Mouse (Mus musculus) heart, embryonic 15.5 days (tissue): ENCODE data around the gene Efemp2. TPM values are rescaled to one million over a fixed set of nuclear protein-coding genes. Genes with fewer than 3 reads are reported as not detected.
"Not testable (repeated sequence)": the region's sequence is repeated elsewhere in the genome, so short reads cannot be mapped to it uniquely, and the experiment has no call there.

Experiments used
- ATAC-seq: fragments of 200-750 bp; cut with Nextera tagmentation; replicated peaks from 2 replicates; pipeline ENCODE4 v1.8.0; 2017; ENCODE audit warnings: low read depth, moderate TSS enrichment; ENCODE audit not compliant: insufficient number of reproducible peaks, insufficient read depth, low FRiP score
- H3K27ac ChIP-seq: fragments of 300-500 bp; sonication (generic); 2 replicates; pipeline ENCODE4 v1.5.1; 2015; ENCODE audit warnings: mild to moderate bottlenecking, inconsistent platforms
- H3K27me3 ChIP-seq: fragments of 300-500 bp; sonication (generic); 2 replicates; pipeline ENCODE4 v1.6.1; 2015; ENCODE audit warnings: inconsistent platforms
- H3K36me3 ChIP-seq: fragments of 300-500 bp; sonication (generic); 2 replicates; pipeline ENCODE4 v1.6.1; 2015; ENCODE audit warnings: mild to moderate bottlenecking, inconsistent platforms
- H3K4me1 ChIP-seq: fragments of 300-500 bp; sonication (generic); replicated peaks from 2 replicates; pipeline ENCODE4 v1.6.1; 2015; ENCODE audit warnings: inconsistent platforms
- H3K4me2 ChIP-seq: fragments of 300-500 bp; sonication (generic); 2 replicates; pipeline ENCODE4 v1.6.1; 2015; ENCODE audit warnings: inconsistent platforms, mild to moderate bottlenecking, moderate library complexity
- H3K4me3 ChIP-seq: fragments of 300-500 bp; sonication (generic); 2 replicates; pipeline ENCODE4 v1.5.1; 2015; ENCODE audit warnings: mild to moderate bottlenecking, inconsistent platforms
- H3K9ac ChIP-seq: fragments of 300-500 bp; sonication (generic); 2 replicates; pipeline ENCODE4 v1.6.1; 2015; ENCODE audit warnings: mild to moderate bottlenecking, inconsistent platforms
- H3K9me3 ChIP-seq: fragments of 300-500 bp; sonication (generic); replicated peaks from 2 replicates; pipeline ENCODE4 v1.6.1; 2016; ENCODE audit warnings: inconsistent platforms
- whole genome bisulfite sequencing: fragments of 180-500 bp; shearing (Covaris S2); methylation state at CpG from one replicate; pipeline ENCODE4 v1.1.7; 2015; ENCODE audit warnings: mixed read lengths; 5-methylcytosine and 5-hydroxymethylcytosine counted together
- polyA plus RNA-seq: library from polyadenylated mRNA; unstranded; fragments of >200 nt; fragmentation: Nextera tagmentation; extraction: Ambion mirVana; gene quantifications from 2 replicates; pipeline ENCODE4 v1.2.1, GENCODE M21; 2015

Efemp2 gene
- polyA plus RNA-seq, 1 experiment from 2014 or later = 65.6 TPM

DNA sequence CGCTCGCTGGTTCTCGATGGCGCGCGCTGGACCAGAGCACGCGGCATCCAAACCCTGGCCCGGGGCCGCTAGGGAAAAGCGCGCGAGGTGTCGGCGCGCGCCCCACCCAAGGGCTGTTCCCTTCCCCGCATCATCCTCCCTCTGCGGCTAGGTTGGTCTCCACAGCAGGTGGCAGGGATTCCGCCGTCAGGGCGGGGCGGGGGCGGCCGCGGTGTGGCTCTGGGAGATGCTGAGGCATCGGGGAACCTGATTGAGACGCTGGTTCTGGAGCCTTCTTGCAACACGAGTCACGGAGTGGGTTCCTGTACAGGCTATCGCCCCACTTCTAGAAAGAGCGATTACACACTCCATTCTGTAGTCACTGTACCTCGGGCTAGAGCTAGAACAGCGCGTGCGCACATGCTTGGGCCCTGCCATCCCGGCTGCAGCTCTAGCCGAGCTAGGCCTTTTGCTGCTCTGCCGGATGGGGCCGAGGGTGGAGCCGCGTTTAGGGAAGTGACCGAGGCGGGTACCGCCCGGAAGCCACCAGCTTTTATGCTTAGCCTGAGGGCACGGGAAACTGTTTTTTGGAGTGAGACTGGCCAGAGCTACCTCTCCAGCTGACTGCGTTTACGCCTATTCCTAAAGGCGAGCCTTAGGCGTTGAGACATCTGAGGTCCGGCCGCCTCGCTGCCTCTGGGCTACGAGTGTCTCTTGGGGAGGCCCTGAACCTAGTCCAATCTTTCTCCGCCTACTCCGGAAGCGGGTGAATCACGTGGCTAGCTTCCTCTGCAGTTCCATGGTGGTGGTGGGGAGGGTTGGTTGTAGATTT is 17.3 kb downstream of the Efemp2 start:
- H3K9ac ChIP-seq = peak overlapping the region; percentile 97
- no peaks in the 10 kb centered on the region for H3K9me3 ChIP-seq
- H3K27ac ChIP-seq = peak overlapping the region; percentile 100
- H3K4me3 ChIP-seq = peak overlapping the region; percentile 96
- peak overlapping the region; percentile 86 for H3K4me2 ChIP-seq
- H3K36me3 ChIP-seq = peaks cover 37% of the 10 kb centered on the region
- whole genome bisulfite sequencing = under 1% methylated on average over 59 of the region's 59 CpGs
- 0 out of 2 replicates have a peak, but pooled peaks have one; percentile 8 for ATAC-seq
- H3K4me1 ChIP-seq = peaks cover 45% of the 10 kb centered on the region
- H3K27me3 ChIP-seq = no peaks in the 10 kb centered on the region

GRCm38 (mm10) chr19:5492641-5493040 is 18.9 kb downstream of the Efemp2 start:
- 0 out of 2 replicates have a peak overlapping the region, but pooled peaks have one; percentile 9 for H3K9ac ChIP-seq
- WGBS = 76% methylated on average over 4 of the region's 4 CpGs
- peaks cover 29% of the 10 kb centered on the region for H3K4me1 ChIP-seq
- 0 out of 2 replicates have a peak overlapping the region, but pooled peaks have one; percentile 96 for H3K4me3 ChIP-seq
- no peaks in the 10 kb centered on the region for H3K9me3 ChIP-seq
- ATAC-seq = no peak
- no peak overlapping the region for H3K27ac ChIP-seq
- peaks cover 50% of the 10 kb centered on the region for H3K36me3 ChIP-seq
- H3K27me3 ChIP-seq = no peaks in the 10 kb centered on the region
- H3K4me2 ChIP-seq = no peak overlapping the region

GRCm38 (mm10) chr19:5493301-5493721 is 19.6 kb downstream of the Efemp2 start:
- not testable (repeated sequence) for H3K4me2 ChIP-seq, ATAC-seq, H3K27me3 ChIP-seq, H3K9me3 ChIP-seq, H3K27ac ChIP-seq, H3K9ac ChIP-seq, H3K4me3 ChIP-seq
- 65% methylated on average over 9 of the region's 9 CpGs for WGBS
- H3K4me1 ChIP-seq = peaks cover 29% of the 10 kb centered on the region
- H3K36me3 ChIP-seq = peaks cover 51% of the 10 kb centered on the region

- ATAC-seq = no peak
- peaks cover 51% of the 10 kb centered on the region for H3K36me3 ChIP-seq
These were observed 20.6 kb downstream of the Efemp2 start for GRCm38 (mm10) chr19:5494314-5494713.

GRCm38 (mm10) chr19:5495353-5496051 is 21.7 kb downstream of the Efemp2 start:
- H3K4me1 ChIP-seq = peaks cover 20% of the 10 kb centered on the region
- H3K27ac ChIP-seq = no peak overlapping the region
- 81% methylated on average over 12 of the region's 12 CpGs for WGBS
- no peak for ATAC-seq
- no peak overlapping the region for H3K4me2 ChIP-seq
- no peaks in the 10 kb centered on the region for H3K27me3 ChIP-seq
- H3K36me3 ChIP-seq = peaks cover 51% of the 10 kb centered on the region
- no peak overlapping the region for H3K9ac ChIP-seq
- no peak overlapping the region for H3K4me3 ChIP-seq
- H3K9me3 ChIP-seq = no peaks in the 10 kb centered on the region

More at GRCm38 (mm10) chr19:5494314-5494713, 20.6 kb downstream of the Efemp2 start:
- H3K4me2 ChIP-seq = no peak overlapping the region
- 88% methylated on average over 3 of the region's 3 CpGs for WGBS
- no peaks in the 10 kb centered on the region for H3K9me3 ChIP-seq
- no peaks in the 10 kb centered on the region for H3K27me3 ChIP-seq
- no peak overlapping the region for H3K27ac ChIP-seq
- H3K4me3 ChIP-seq = no peak overlapping the region
- H3K4me1 ChIP-seq = peaks cover 25% of the 10 kb centered on the region
- H3K9ac ChIP-seq = no peak overlapping the region

DNA sequence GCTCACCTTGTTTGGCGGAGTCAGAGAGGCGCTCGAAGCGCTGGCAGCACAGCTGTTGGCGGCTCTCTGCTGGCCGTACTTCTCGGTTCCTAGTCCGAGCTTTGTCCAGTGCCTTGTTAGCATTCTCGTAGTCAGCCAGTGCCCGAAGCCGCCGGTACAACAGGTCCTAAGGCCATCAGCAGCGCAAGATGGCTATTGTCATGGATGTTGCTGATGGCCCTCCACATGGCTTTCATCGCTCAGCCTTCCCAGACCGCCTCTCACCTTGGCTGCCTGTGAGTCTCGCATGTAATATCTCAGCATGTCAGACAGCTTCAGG is 22.3 kb downstream of the Efemp2 start:
- H3K36me3 ChIP-seq = peaks cover 51% of the 10 kb centered on the region
- no peak overlapping the region for H3K4me3 ChIP-seq
- no peak overlapping the region for H3K27ac ChIP-seq
- no peak for ATAC-seq
- H3K4me1 ChIP-seq = peaks cover 20% of the 10 kb centered on the region
- no peaks in the 10 kb centered on the region for H3K9me3 ChIP-seq
- H3K4me2 ChIP-seq = no peak overlapping the region
- H3K9ac ChIP-seq = no peak overlapping the region
- H3K27me3 ChIP-seq = no peaks in the 10 kb centered on the region
- WGBS = 83% methylated on average over 16 of the region's 16 CpGs

- peaks cover 24% of the 10 kb centered on the region for H3K36me3 ChIP-seq
- 84% methylated on average over 2 of the region's 2 CpGs for WGBS
These were observed 26.6 kb downstream of the Efemp2 start for GRCm38 (mm10) chr19:5500330-5500875.

DNA sequence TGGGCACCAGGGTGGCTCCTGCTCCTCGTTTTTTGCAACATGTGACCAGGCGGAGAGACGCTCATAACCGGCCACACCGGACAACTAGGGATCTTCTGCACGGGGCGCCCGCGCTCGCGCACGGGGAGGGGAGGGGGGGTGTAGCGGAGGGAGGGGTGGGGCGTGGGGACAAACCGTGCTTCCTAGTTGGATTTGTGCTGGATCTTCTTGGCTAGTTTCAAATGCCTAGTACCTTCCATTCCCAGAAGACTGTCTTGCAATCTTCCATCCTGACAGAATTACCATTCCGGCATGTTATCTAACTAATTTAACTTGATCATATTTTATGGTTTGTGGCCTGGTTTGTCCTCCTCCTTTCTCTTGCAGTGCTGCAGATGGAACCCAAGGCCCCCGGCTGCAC is 29.9 kb downstream of the Efemp2 start, which contains the start of gene 1700020D05Rik:
TSS of gene 1700020D05Rik (minus strand) at position 101 of the 400 bp plus-strand sequence.
- ATAC-seq = no peak
- no peaks in the 10 kb centered on the region for H3K36me3 ChIP-seq
- H3K9me3 ChIP-seq = no peaks in the 10 kb centered on the region
- 50% methylated on average over 17 of the region's 17 CpGs for WGBS
- no peak within 1 kb of the TSS for H3K27ac ChIP-seq
- no peak within 1 kb of the TSS for H3K4me3 ChIP-seq
- H3K4me1 ChIP-seq = no peaks in the 10 kb centered on the region
- H3K27me3 ChIP-seq = no peaks in the 10 kb centered on the region
- H3K4me2 ChIP-seq = no peak within 1 kb of the TSS
- H3K9ac ChIP-seq = no peak within 1 kb of the TSS

More at GRCm38 (mm10) chr19:5500330-5500875, 26.6 kb downstream of the Efemp2 start:
- ATAC-seq = no peak
- Histone ChIP-seq H3K4me2 (no peak overlapping the region), H3K4me1 (no peaks in the 10 kb centered on the region), H3K4me3 (no peak overlapping the region), H3K9me3 (no peaks in the 10 kb centered on the region), H3K27ac (no peak overlapping the region), H3K27me3 (no peaks in the 10 kb centered on the region), H3K9ac (no peak overlapping the region)

- 2% methylated on average over 47 of the region's 47 CpGs for WGBS
- ATAC-seq = peak; percentile 100
- Histone ChIP-seq H3K4me1 (peaks cover 29% of the 10 kb centered on the region), H3K9ac (peak within 1 kb of the TSS; percentile 76), H3K36me3 (no peaks in the 10 kb centered on the region), H3K27me3 (no peaks in the 10 kb centered on the region), H3K4me3 (peak within 1 kb of the TSS; percentile 67), H3K4me2 (peak within 1 kb of the TSS; percentile 87), H3K27ac (peak within 1 kb of the TSS; percentile 71), H3K9me3 (no peaks in the 10 kb centered on the region)
These were observed 36.6 kb downstream of the Efemp2 start, which contains the start of gene Snx32 for GRCm38 (mm10) chr19:5510031-5511026. Gene Snx32, minus strand, starts transcription at chr19:5510538.

DNA sequence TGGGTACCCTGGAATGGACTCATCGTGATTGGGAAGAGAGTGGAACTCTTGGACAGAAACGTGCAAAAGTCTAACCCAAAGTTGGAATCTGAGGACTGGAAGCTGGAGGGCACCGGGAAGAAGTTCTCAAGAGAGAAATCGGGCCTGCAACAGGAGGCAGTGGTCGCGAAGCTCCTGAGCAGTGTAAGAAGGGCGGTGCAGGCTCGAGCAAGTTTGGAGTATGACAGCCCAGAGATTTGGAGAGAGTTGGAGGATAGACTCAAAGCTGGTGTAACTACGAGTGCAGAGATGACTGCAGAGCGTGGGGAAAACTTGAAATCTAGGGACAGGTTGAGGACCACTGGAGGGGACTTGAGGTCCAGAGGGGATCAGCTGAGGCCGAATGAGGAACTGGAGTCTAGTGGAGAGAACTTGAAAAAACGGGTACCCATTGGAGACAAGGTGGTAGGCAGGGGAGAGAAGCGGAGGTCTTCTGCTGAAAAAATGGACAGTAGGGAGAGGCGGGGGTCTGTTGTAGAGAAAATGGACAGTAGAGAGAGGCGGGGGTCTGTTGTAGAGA is 37.4 kb downstream of the Efemp2 start:
- peak overlapping the region; percentile 87 for H3K4me2 ChIP-seq
- H3K9me3 ChIP-seq = no peaks in the 10 kb centered on the region
- H3K36me3 ChIP-seq = no peaks in the 10 kb centered on the region
- H3K4me1 ChIP-seq = peaks cover 29% of the 10 kb centered on the region
- ATAC-seq = no peak
- peak overlapping the region; percentile 67 for H3K4me3 ChIP-seq
- WGBS = 41% methylated on average over 15 of the region's 15 CpGs
- peak overlapping the region; percentile 71 for H3K27ac ChIP-seq
- H3K27me3 ChIP-seq = no peaks in the 10 kb centered on the region
- H3K9ac ChIP-seq = peak overlapping the region; percentile 76
